Mouse (Mus musculus) layer of hippocampus, postnatal 25 days (tissue): Measurements from ENCODE around the gene Clybl. TPM values are rescaled to one million over a fixed set of nuclear protein-coding genes. Genes with fewer than 3 reads are reported as not detected.

Experiments used
- total RNA-seq, 2 experiments: library from RNA; stranded (reverse); gene quantifications; 2 replicates each; pipeline ENCODE4 v1.2.3; 2021

The Clybl gene
- total RNA-seq, 2 experiments from 2014 or later: 24.5 to 28.2 TPM

Other genes with a start within 250 kb of the Clybl start
- gene Gpr183, start 216.5 kb upstream of the Clybl start, total RNA-seq: under 1 TPM; 0.87 to 0.96 TPM
- under 1 TPM in 1 of 2 experiments, not detected in 1; 0.56 TPM for gene Timm8a2, start 147.0 kb upstream of the Clybl start, total RNA-seq
- 100 to 1,000 TPM in 1 of 2 experiments, 10 to 100 TPM in 1; 97.4 to 112 TPM for gene Tm9sf2, start 74.7 kb upstream of the Clybl start, total RNA-seq